Comparison of ENCODE assay signal across 8 mouse cellular contexts in genomic region chr5:67048003-67048402, GRCm38 (mm10). TPM values are rescaled to one million over a fixed set of nuclear protein-coding genes. Genes with fewer than 3 reads are reported as not detected.
DNase-seq lines count a peak whose midpoint lies in the region; ATAC-seq and TF ChIP-seq lines count a peak whose summit lies in the region.

No protein-coding gene starts in this region.

- H3K4me3 ChIP-seq in kidney, embryonic 14.5 days (ENCODE audit: low read length), result no peak overlapping the region
- H3K4me3 ChIP-seq in ES-E14 (ENCODE audit: insufficient read depth in 1 of 2, low read depth in 1 of 2, low read length in 2 of 2, poor library complexity in 1 of 2, severe bottlenecking in 1 of 2), result no peak overlapping the region
- no peak overlapping the region for H3K4me3 ChIP-seq in forebrain, embryonic 15.5 days

- H3K4me2 ChIP-seq in kidney, embryonic 14.5 days (replicated peaks; ENCODE audit: low read depth, low read length), result no peak overlapping the region
- no peak overlapping the region for H3K4me2 ChIP-seq in forebrain, embryonic 15.5 days (replicated peaks)

- DNase-seq in kidney, adult 9 months, result peak; percentile 23
- DNase-seq in ES-E14 (ENCODE audit: low read depth, low spot score), result peak; percentile 62
- DNase-seq in c-Kit-positive CD71-negative TER-119-negative erythroid progenitor cells, embryonic 14.5 days (ENCODE audit: low read depth), result peak; percentile 41
- peak; percentile 25 to 60 for DNase-seq in layer of hippocampus, postnatal 10 days (ENCODE audit: low spot score in 2 of 2)
- DNase-seq in naive thymus-derived CD4-positive, alpha-beta T cell, adult 2 months (ENCODE audit: low read depth), result peak; percentile 35

- ATAC-seq in kidney, embryonic 14.5 days (ENCODE audit: low FRiP score, low TSS enrichment), result no peak
- ATAC-seq in forebrain, embryonic 15.5 days (replicated peaks), result peak; percentile 82
- no peak for ATAC-seq in erythroid progenitor cell, adult 5-6 weeks (replicated peaks; ENCODE audit: low FRiP score, poor library complexity, severe bottlenecking)

- H3K36me3 ChIP-seq in kidney, embryonic 14.5 days (ENCODE audit: control insufficient read depth, insufficient read depth, low read length), result no peaks in the 10 kb centered on the region
- H3K36me3 ChIP-seq in ES-E14 (ENCODE audit: control insufficient read depth, insufficient read depth, low read length, poor library complexity, severe bottlenecking), result no peaks in the 10 kb centered on the region
- H3K36me3 ChIP-seq in forebrain, embryonic 15.5 days, result peaks cover 11% of the 10 kb centered on the region; the same call in 1 of the 2 replicates

- H3K9me3 ChIP-seq in kidney, embryonic 14.5 days (ENCODE audit: control insufficient read depth, low read length), result no peaks in the 10 kb centered on the region
- no peaks in the 10 kb centered on the region for H3K9me3 ChIP-seq in ES-E14 (ENCODE audit: control insufficient read depth, insufficient read depth, low read depth, low read length)
- H3K9me3 ChIP-seq in forebrain, embryonic 15.5 days, result no peaks in the 10 kb centered on the region

- H3K27me3 ChIP-seq in kidney, embryonic 14.5 days (ENCODE audit: control insufficient read depth, insufficient read depth, low read length), result no peaks in the 10 kb centered on the region
- no peaks in the 10 kb centered on the region for H3K27me3 ChIP-seq in forebrain, embryonic 15.5 days

- WGBS in kidney, embryonic 14.5 days, result 18% methylated on average over 4 of the region's 4 CpGs
- 17% methylated on average over 4 of the region's 4 CpGs for WGBS in forebrain, embryonic 15.5 days

- H3K4me1 ChIP-seq in kidney, embryonic 14.5 days (ENCODE audit: control insufficient read depth, insufficient read depth, low read length), result no peaks in the 10 kb centered on the region
- 0 out of 4 replicates have a peak, but pooled peaks cover 0 to 2% of the 10 kb centered on the region in 2 experiments for H3K4me1 ChIP-seq in ES-E14 (ENCODE audit: control insufficient read depth in 2 of 2, insufficient read depth in 2 of 2, low read length in 2 of 2, poor library complexity in 1 of 2)
- no peaks in the 10 kb centered on the region for H3K4me1 ChIP-seq in forebrain, embryonic 15.5 days

- in situ Hi-C loops in ES-E14 (cut with MboI; ENCODE audit: low sequenced_read_pairs in 2 of 2, unreplicated experiment in 2 of 2), result loop anchor here in 1 of 2 experiments (5.0 kb wide), 1 partner anchor 189 kb away; no protein-coding TSS in a partner anchor

- H3K27ac ChIP-seq in kidney, embryonic 14.5 days (ENCODE audit: low read depth, low read length), result no peak overlapping the region
- H3K27ac ChIP-seq in ES-E14 (ENCODE audit: insufficient read depth, low read depth, low read length, poor library complexity, severe bottlenecking), result no peak overlapping the region
- H3K27ac ChIP-seq in forebrain, embryonic 15.5 days (replicated peaks), result no peak overlapping the region

- no peak overlapping the region for H3K9ac ChIP-seq in kidney, embryonic 14.5 days (ENCODE audit: low read depth, low read length)
- H3K9ac ChIP-seq in ES-E14 (ENCODE audit: insufficient read depth, low read depth, low read length, poor library complexity, severe bottlenecking), result no peak overlapping the region
- no peak overlapping the region for H3K9ac ChIP-seq in forebrain, embryonic 15.5 days (replicated peaks)

TF ChIP-seq in ES-E14, 5 proteins besides CTCF, POLR2A, EP300 and RAD21:
- TF ChIP-seq HCFC1 (IDR thresholded peaks at IDR 0.05; ENCODE audit: borderline replicate concordance, insufficient read depth, low read length) (no peak), MAFK (IDR thresholded peaks at IDR 0.05; ENCODE audit: insufficient read depth, low read depth, low read length) (no peak), CHD2 (IDR thresholded peaks at IDR 0.05; ENCODE audit: low read depth, low read length) (no peak), ZC3H11A (IDR thresholded peaks at IDR 0.05; ENCODE audit: borderline replicate concordance, low read depth, low read length) (peak; percentile 79; the same call in 1 of the 2 replicates)

RNA-seq across cellular contexts. Expression of gene Phox2b, which starts 51.1 kb away (rescaled TPM):
- polyA plus RNA-seq in kidney, embryonic 14.5 days (2014; fragmentation: Nextera tagmentation; extraction: Ambion mirVana), result not detected in 2 replicates
- total RNA-seq in ES-E14 (2012; rRNA removed), result 0.09 TPM in 1 of 2 replicates, not detected in the other
- not detected in 2 replicates for polyA plus RNA-seq in forebrain, embryonic 15.5 days (2015; fragmentation: Nextera tagmentation; extraction: Ambion mirVana)
- total RNA-seq in layer of hippocampus, postnatal 10 days (2021), result not detected
- total RNA-seq in erythroid progenitor cell, adult 5-6 weeks (2015; ENCODE audit: low replicate concordance), result not detected in 2 replicates
- total RNA-seq in erythroid progenitor cell, adult 5-6 weeks (2017; ENCODE audit: low replicate concordance), result not detected in 2 replicates
